Mouse (Mus musculus) thymus, postnatal 36 days (tissue): ENCODE data around the gene Homer3.
A peak's percentile ranks its signal among the peaks of the same experiment; 100 is the strongest.

Source experiments
- DNase-seq, 2 experiments: peaks; one replicate each; pipeline ENCODE4 v3.0.0; 2022; ENCODE audit warnings: mixed read lengths in 2 of 2

The Homer3 gene

DNA sequence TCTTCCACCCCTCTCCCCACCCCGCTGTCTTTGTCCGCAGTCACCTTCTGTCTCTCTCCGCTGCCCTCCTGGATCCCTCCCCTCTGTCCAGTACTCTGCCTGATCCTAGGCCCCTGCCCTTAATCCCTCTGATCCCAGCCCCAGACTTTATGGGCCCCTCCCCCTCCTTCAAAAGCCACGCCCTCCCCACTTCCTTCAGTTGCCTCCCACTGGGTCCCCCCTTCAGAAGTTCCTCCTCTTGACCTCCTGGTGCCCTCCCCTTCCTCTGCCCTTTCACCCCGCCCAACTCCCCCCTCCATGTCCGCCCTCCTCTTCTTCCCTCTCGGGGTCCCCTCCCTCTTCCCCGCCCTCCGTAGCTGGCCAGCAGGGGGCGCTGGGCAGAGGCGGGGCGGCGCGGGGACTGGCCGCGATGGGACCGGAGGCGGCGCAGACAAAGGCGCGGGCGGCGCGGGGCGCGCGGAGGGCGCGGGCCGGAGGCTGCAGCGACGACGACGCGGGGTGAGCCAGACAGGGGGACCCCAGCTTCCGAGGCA, at the start of gene Homer3:
TSS of gene Homer3 (plus strand) at position 225 of the 533 bp plus-strand sequence.
- DNase-seq, result peak; percentile 93 to 95

DNA sequence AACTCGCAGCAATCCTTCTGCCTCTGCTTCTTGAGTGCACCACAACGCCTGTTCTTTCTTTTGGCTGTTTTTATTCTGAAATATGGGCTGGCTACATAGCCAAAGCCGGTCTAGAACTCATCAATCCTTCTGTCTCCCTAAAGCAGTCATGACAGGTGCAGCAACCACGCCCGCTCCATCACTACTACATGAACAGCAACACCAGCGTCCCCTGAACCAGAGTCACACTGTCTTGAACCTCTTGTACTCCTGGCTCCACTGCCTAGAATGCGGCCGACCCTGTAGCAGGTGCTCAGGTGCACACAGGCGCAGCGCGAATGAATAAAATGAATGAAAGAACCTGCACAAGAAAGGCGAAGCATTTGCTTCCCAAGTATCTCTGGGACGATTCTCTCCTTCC, 49.0 kb upstream of the Homer3 start:
- DNase-seq, result no peak

DNA sequence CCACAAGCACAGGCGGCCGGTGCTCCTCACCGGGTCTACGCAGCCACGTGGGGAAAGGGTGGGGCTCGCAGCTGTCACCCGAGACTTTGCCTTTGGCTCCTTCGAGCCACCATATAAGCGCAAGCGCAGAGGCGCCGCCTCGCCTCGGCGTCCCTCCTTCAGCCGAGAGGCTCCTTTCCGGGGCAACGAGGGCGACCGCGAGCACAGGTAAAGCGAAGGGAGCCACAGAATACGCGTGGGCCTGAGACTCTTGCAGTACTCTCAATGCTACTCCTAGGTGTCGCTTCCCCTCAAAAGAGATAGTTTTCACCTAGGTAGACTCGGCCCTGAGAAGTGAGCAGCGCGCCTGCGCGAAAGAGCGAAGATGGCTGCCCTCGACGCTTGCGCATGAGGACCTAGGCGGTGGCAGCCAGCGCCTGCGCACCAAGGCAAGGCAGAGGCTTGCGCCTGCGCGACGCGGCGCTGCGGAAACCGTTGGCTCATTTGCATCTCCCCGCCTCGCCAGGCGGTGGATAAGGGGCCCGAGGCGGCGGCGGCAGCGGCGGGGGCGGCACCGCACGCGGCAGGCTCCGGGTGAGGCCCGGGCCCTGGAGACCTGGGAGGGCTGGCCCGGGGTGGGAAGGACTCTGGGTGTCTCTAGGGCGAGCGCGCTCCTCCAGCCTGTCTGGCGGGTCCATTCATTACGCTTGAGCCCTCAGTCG, 48.4 kb upstream of the Homer3 start, which contains the start of the genes Sugp2 and Armc6:
TSS of gene Sugp2 (plus strand) at position 147 of the 701 bp plus-strand sequence.
TSS of gene Armc6 (minus strand) at position 387 of the 701 bp plus-strand sequence.
- peak; percentile 94 to 97 for DNase-seq

DNA sequence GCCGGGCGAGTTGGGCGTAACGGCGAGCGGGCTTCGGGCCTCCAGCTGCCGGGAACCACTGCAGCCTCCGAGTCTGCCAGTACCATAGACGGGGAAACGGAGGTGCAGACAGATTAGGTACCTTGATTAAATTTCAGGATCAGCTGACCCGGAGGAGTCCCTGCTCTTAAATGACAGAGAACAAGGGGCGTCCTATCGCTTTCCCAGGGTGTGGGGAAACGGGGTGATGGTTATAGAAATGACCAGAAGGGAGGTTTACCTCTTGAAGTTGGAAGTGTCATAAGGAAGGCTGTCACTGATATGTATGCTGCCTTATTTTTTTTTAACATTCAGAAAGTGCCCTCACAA, 47.9 kb upstream of the Homer3 start:
- no peak for DNase-seq

DNA sequence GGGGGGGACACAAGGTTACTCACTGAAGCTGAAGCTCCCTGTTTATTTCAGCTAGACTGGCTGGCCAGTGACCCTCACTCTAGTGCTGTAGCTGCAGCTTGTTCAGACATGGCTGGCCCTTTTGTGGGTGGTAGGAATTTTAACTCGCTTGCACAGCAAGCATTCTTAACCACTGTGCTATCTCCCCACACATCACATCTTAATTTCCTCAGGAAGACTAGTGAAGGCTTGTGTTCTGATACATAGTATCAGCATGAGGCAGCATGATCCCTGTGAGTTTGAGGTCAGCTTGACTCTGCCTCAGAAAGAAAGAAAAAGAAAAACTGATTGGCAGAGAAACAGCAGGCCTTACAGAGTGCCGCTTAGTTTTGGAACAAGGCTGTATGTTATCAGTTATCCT, 44.8 kb upstream of the Homer3 start:
- DNase-seq, result no peak

DNA sequence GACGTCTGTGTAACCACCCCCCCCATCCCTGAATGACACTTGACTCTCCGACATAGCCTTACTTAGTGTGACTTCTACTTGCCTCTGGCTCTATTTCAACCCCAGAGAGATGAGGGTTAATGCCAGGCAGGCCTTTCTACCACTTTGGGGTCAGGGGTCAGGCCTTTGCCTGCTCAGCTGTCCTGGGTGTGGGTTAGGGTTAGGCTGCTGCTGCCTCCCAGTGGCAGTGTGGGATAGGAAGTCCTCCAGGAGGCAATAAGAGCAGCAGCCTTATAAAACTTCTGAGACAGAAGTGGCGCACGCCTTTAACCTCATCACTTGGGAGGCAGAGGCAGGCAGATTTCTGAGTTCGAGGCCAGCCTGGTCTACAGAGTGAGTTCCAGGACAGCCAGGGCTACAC, 42.0 kb upstream of the Homer3 start:
- peak; percentile 14 to 33 for DNase-seq

DNA sequence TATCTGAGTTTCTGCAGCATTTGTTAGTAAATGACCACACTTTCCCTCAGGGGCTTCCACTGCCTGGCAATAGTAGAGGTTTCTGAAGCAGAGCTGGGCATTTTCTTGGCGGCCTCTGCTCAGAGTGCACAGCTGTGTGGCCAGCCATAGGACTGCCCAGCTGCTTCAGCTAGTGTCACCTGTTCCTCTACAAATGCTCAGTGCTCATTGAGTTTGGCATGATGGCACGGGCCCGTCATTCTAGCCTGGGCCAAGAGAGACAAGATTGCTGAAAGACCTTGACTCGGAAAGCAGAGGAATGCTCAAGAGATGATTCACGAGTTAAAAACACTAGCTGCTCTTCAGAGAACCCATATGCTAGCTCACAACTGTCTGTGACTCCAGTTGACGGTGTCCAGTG, 36.0 kb upstream of the Homer3 start:
- no peak for DNase-seq

DNA sequence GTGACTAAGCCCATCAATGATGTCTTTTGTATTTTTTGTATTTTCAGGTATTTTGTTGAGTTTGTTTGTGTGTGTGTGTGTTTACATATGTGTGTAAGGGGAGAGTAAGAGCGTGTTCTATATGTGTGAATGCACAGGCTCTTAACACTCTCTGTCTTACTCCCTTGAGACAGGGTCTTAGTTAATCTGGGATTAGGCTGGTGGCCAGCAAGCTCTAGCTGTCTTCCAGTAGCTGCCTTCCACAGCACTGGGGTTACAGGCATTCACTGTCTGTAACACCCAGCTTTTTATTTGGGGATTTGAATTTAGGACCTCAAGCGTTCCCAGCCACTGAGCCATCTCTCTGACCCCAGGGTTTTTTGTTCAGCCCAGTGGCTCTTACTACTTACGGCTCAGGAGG, 34.8 kb upstream of the Homer3 start:
- DNase-seq, result no peak

DNA sequence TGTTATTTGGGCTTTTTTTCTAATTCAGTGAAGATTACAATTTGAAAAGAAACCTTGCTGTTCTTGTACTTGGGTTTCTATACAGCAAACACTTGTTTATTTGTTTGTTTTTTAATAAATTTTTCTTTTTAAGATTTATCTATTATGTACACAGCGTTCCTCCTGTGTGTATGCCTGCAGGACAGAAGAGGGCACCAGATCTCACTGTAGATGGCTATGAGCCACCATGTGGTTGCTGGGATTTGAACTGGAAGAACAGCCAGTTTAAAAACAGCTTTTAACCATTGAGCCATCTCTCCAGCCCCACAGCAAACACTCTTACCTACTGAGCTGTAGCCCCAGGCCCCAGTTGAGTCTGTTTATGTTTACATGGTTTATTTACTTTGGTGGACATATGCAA, 28.0 kb upstream of the Homer3 start:
- no peak for DNase-seq

DNA sequence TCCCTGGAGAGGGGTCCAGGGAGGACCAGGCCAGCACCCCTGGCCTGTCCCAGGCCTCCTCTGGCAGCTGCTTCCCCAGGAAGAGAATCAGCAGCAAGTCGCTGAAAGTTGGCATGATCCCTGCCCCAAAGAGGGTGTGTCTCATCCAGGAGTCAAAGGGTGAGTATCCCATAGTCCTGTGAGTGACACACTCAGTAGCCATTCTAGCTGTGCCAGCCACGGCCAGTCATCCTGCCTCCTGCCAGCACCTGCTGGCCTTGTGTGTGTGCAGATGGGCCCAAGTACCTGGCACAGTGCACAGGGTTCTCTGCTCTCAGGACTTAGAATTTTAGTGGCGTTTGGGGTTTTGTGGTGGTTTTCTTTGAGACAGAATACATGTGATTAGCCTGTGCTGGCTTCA, 25.2 kb upstream of the Homer3 start:
- no peak for DNase-seq

DNA sequence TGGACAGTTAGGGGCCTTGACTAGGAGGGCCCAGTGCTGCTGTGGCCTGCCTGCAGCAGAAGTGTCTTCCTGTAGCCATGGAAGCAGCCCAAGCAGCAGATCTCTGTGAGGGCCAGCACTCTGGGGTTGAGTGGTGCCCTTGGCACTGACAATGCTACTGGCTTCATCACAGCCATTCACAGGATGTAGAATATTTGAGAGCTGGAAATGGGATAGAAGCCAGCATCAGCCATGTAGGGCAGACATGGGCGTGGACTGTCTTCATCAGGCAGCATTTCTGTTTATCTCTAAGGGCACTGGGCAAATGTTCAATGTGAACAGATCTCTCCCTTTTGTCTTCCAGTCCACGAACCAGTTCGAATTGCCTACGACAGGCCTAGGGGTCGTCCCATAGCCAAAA, 24.0 kb upstream of the Homer3 start:
- DNase-seq, result no peak

DNA sequence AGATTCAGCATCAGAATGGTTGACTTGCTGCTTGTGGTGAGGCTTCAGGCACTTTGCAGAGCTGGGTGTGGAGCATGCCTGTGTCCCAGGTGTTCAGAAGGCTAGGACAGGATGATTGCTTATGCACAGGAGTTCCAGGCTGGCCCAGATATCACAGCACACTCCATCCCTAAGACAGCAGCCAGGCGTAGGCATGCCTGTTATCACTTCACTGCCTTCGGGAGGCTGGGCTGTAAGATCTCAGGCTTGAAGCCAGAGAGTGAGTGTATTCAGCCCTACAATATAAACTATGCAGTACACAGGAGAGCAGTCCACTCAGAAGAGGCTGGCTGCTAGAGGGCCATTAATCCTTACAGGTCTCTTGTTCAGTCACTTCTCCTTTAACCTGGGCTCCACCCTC, 23.6 kb upstream of the Homer3 start:
- DNase-seq, result no peak

DNA sequence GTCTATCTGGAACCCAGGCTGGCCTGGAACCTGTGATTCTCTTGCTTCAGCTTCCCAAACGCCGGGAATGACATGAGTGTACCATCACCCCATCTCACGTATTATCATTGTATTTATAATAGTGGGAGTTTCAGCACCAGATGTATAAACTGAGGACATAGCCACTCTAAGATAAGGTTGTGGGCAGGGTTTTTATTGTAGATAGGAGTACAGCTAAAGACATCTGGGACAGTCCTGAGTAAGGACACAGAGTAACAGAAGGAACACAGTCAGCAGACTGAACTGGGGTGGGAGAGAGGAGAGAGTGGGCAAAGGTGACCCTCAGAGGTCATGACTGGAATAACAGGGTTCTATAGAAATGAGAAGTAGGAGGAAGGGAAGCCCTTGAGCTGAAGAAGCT, 15.0 kb upstream of the Homer3 start:
- DNase-seq, result no peak

DNA sequence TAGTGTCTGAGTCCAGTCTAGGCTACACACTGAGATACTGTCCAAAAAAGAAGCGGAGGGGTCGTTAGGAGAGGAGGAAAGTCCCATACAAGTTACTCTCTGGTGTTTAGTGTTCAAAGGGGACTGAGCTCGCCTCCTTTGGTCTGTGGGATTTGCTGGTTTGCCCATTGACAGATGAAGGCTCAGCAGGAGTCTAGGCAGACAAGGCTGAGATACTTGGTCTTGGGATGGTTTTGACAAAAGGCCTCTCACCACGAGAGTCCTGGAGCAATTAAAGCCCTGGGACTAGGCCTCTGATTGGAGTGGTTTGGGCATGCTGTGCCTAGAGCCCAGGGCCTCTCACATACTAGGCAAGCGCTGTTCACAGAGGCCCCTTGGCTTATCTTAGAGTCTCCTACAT, 14.3 kb upstream of the Homer3 start:
- no peak for DNase-seq

DNA sequence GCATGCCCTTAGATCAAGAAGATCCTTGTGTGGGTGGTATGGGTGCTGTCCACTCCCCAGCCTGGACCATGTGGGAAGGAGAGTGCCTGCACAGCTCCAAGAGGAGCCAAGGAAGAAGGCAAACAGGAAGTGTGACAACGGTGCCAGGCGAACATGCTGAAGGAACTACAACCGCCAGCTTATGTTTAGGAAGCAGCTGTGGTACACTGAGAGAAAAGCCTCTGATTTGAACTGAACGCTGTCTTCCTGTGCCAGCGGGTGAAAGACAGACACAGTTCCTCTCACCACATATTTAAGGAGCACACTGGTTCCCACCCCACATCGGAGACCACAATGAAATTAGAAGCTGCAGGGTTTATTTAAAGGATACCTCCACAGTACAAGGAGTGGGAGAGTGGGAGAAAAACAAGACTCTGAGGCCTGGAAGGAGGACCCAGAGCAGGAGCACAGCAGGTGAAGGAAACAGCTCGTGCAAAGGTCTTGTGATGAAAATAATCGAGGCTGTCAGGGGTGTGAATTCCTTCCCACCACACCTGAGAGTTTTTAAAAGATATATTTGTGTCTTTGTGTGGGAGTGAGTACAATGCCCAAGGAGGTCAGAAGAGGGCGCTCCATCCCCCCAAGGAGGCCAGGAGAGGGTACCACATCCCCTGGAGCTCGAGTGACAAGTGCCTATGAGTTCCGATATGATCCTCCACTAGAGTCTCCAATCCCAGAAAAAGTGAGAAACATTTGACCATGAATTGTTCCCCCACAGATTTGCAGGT, 13.6 kb upstream of the Homer3 start:
- DNase-seq, result peak; percentile 30 to 35

DNA sequence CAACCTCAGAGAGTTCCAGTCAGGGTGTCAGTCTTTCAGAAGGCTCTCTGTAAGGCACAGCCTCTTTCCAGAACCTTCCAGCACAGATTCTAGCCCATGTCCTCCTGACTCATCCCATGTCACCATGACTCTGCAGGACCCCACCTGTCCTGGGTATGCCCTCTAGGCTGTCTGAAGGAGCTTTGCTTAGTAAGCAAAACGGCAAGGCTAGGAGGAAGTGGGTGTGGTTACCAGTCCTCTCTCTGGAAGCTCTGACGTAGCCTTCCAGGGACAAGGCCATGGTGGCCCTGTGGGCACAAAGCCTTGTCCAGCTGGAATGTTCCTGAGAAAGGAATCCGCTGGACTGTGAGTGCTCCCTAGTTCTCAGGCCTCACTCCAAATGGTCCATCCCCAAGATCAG, 9.7 kb upstream of the Homer3 start:
- peak in 1 of 2 experiments; percentile 31 for DNase-seq

DNA sequence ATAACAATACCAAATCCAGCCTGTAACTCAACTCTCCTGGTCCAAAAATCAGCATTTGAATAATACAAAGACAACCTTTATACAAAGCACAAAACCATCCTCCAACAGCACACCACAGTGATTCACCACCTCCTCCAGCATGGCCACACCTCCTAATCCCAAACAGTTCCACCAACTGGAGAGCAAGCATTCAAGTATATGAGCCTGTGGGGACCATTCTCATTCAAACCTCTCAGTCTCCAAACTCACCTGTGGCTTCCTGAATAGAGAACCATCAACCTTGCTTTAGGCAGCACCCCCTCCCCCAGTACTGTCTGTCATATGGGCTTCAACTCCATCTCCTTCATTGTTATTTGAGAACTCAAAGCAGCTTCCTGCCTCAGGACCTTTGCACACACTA, 8.3 kb upstream of the Homer3 start:
- DNase-seq, result no peak

DNA sequence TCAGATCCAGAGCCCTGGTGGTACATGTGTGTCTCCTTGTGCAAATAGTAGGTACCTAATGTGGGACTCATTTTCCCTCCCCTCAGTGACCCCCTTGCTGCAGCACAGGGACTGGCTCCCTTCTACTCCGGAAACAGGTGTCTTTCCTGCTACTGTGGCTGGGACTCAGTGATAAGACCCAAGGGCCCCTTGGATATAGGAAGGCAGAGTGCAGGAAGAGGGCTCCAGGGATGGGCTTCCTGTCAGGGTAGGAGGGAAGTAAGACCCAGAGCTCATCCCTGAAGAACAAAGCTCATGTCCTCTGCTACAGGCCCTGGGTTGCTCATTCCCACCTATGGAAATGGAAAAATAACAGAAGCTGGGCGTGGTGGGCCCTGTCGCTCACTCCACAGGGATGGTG, 6.2 kb upstream of the Homer3 start:
- no peak for DNase-seq

DNA sequence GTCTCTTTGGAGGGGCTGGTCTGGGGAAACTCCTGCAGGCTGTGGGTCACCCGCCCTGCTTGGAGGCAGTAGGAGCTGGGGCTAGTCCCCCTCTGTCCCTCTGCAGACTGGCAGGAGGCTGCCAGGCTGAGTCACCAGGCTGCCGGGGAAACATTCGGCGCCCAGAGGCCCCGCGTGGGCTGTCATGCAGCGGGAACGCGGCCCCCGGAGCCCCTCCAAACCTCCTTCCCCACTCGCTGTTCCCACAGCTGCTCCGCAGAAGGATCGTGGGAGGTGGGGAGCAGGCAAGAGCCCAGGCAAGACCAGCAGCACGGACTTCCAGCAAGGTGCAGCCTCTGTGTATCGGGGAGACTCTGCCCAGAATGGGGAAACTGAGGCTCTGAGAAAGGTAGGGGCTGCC, 4.5 kb upstream of the Homer3 start:
- DNase-seq, result no peak

DNA sequence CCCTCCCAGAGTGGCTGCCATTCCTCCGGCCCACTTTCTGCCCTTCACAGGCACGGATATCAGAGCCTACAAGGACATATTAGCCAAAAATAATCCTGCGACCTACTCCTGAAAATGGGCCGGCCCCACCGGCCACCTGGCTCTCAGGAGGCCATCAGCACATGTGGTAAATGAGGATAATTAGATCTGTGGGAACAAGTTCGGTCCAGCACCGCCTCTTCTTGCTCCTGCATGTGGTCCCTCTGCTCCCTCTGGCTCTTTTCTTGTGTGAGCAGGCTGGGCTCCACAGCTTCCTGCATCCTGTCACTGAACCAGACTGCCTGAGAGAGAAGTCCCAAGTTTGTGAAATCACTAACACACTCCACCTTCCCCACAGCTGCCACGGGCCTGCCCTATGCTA, 3.4 kb upstream of the Homer3 start:
- no peak for DNase-seq

DNA sequence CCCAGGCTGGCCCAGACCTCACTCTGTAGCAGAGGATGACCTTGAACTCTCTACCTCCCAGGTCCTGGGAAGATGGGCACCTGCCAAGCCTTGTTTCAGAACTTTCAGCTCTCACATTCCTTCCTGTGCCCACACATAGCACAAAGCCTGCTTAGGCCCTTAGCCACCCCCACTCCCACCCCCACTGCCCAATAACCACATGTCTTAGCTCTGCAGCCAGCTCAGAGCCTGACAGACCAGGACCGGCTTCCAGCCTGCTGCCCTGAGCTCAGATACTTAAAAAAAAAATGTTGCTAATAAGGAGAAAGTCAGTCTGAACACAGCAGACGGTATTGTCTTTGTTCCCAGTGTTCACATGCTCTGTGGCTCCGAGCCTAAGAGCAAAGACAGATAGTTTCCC, 1.6 kb upstream of the Homer3 start:
- DNase-seq, result no peak

DNA sequence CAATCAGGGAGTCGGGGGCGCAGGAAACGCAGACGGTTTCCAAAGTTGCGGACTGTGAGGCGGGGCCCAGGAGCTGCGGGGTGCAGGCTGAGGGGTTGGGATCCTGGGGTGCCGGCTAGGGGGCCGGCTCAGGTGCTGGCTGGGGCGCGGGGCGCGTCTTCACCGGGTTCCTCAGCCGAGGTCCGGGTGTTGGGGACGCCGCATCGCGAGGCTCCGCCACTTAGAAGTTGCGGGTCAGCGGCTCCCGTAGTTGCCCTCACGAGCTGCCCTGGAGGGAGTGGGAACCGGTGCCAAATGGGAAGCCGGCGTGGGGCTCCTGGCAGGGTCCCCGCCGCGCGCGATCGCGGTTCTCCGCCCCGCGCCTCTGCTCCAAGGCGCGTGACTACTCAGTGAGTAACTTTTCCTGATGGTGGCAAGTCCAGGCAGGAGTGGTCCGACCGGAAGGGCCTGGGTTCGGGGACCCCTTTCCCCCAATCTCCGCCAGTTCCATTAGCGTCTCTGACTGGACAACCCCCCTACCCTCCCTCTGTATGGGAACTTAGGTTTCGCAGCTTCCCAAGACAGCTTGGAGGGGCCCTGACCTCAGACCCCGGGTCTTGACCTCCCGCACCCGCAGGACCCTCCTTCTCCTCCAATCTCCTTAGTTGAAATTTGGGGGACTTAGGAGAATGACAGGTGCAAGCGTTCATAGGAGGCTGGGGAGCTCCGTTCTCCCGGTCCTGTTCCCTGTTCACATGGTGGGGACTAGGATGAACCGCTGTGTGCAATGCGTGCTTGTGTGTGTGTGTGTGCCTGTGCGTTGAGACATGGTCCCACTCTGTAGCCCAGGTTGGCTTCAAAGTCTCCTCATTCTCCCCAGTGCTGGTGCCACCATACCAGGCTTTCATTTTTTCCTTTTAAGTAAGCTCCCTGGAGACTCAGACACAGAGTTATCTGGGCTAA, 780 bp downstream of the Homer3 start:
- DNase-seq, result peak in 1 of 2 experiments; percentile 7

DNA sequence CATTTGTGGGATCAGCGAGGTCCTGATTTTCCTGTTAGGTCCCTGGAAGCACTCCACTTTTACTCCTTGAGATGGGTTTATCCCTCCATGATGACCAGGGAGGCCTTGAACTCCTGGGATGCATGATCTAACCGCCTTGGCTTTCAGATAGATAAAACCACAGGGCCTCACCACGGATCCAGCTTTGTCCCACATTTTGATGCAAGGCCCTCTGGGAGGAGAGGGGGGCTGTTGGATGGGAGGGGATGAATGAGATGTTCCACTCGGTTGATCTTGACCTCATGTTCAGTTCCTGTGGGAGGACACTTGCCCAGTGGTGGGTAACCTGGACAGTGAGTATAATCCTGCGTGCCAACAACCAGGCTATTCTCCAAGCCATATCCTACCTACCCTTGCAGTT, 1.8 kb downstream of the Homer3 start:
- DNase-seq, result no peak
